Mouse (Mus musculus): ENCODE results near the gene Acat2.

DNA sequence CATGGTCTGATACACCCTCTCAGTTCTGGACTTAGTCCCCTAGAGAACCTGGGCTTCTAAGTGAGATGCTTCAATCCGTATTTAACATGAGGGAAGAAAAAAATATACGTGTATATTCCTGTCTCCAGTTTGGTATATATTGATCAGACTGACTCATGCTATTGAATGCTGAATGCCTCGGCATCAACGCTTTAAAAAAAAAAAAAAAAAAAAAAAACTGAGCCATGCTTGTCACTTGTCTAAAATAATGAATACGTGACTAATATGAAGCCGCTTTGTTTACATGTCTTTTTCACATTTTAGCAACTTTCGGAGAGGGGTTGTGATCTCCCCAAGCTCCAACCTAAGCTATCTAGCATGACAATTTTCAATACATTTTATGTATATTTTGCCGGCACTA lies 50.2 kb downstream of the Acat2 start:
- TF ChIP-seq TCF3 (IDR thresholded peaks at IDR 0.05; ENCODE audit: insufficient read length, low read depth), result no peak
- TF ChIP-seq CEBPB (IDR thresholded peaks at IDR 0.05; ENCODE audit: insufficient read depth, poor library complexity, severe bottlenecking), result no peak
- TF ChIP-seq POLR2A (IDR thresholded peaks at IDR 0.05; ENCODE audit: insufficient read length, low read depth), result no peak

Measured in myocyte (in vitro differentiated cells).